Mouse (Mus musculus) ES-E14 (cell line): ENCODE measurements at regions not wholly inside any gene's neighbourhood (a gene's known extent, or its start where the extent isn't known, plus 50 kb on each side); places are given as distances from the start of the nearest gene placed in this dataset.

Experiments
- DNase-seq: peaks from one replicate; pipeline ENCODE4 v3.0.0-alpha.2; 2013; ENCODE audit warnings: low read depth, low spot score
- H3K27ac ChIP-seq: 2 replicates; pipeline ENCODE4 v1.5.1; 2012; ENCODE audit warnings: low read depth, mild to moderate bottlenecking, low read length, moderate library complexity, mixed read lengths; ENCODE audit not compliant: poor library complexity, insufficient read depth, severe bottlenecking
- H3K36me3 ChIP-seq: 2 replicates; pipeline ENCODE4 v1.6.1; 2012; ENCODE audit warnings: mild to moderate bottlenecking, low read length, moderate library complexity, mixed read lengths; ENCODE audit not compliant: control insufficient read depth, poor library complexity, insufficient read depth, severe bottlenecking
- H3K4me1 ChIP-seq, 2 experiments: fragments of 150-350 bp in 1 of 2; sonication (generic) in 1 of 2; 2 replicates each; pipeline ENCODE4 v1.6.1; 2012; ENCODE audit warnings: low read length in 2 of 2, mild to moderate bottlenecking in 1 of 2, mixed read lengths in 1 of 2; ENCODE audit not compliant: control insufficient read depth in 2 of 2, insufficient read depth in 2 of 2, poor library complexity in 1 of 2
- H3K4me3 ChIP-seq, 2 experiments: fragments of 150-350 bp in 1 of 2; sonication (generic) in 1 of 2; 2 replicates each; pipeline ENCODE4 v1.5.1; 2012; ENCODE audit warnings: low read length in 2 of 2, low read depth in 1 of 2, mild to moderate bottlenecking in 1 of 2, mixed read lengths in 1 of 2; ENCODE audit not compliant: insufficient read depth in 1 of 2, poor library complexity in 1 of 2, severe bottlenecking in 1 of 2
- H3K9ac ChIP-seq: 2 replicates; pipeline ENCODE4 v1.6.1; 2012; ENCODE audit warnings: low read depth, mild to moderate bottlenecking, low read length, mixed read lengths; ENCODE audit not compliant: poor library complexity, insufficient read depth, severe bottlenecking
- H3K9me3 ChIP-seq: fragments of 150-350 bp; sonication (generic); 2 replicates; pipeline ENCODE4 v1.6.1; 2012; ENCODE audit warnings: low read depth, mild to moderate bottlenecking, low read length; ENCODE audit not compliant: control insufficient read depth, insufficient read depth
- CHD2 ChIP-seq: IDR thresholded peaks from 2 replicates; pipeline ENCODE4 v1.6.1; 2014; ENCODE audit warnings: mild to moderate bottlenecking, low read depth, low read length, inconsistent platforms
- HCFC1 ChIP-seq: IDR thresholded peaks from 2 replicates; pipeline ENCODE4 v1.6.1; 2012; ENCODE audit warnings: low read length, inconsistent platforms, borderline replicate concordance; ENCODE audit not compliant: insufficient read depth
- MAFK ChIP-seq: IDR thresholded peaks from 2 replicates; pipeline ENCODE4 v1.6.1; 2014; ENCODE audit warnings: mild to moderate bottlenecking, low read depth, low read length, inconsistent platforms; ENCODE audit not compliant: insufficient read depth
- ZC3H11A ChIP-seq: IDR thresholded peaks from 2 replicates; pipeline ENCODE4 v1.6.1; 2012; ENCODE audit warnings: low read depth, mild to moderate bottlenecking, inconsistent platforms, low read length, borderline replicate concordance
- ZNF384 ChIP-seq: IDR thresholded peaks from 2 replicates; pipeline ENCODE4 v1.6.1; 2012; ENCODE audit warnings: low read depth, low read length, inconsistent platforms
- in situ Hi-C, 2 experiments: fragments of 600-800 bp; cut with MboI; formaldehyde crosslinking; loops; one replicate each; pipeline ENCODE4 v1.15.1; 2025; ENCODE audit warnings: low sequenced_read_pairs in 2 of 2, inconsistent platforms in 1 of 2; ENCODE audit not compliant: unreplicated experiment in 2 of 2

DNA sequence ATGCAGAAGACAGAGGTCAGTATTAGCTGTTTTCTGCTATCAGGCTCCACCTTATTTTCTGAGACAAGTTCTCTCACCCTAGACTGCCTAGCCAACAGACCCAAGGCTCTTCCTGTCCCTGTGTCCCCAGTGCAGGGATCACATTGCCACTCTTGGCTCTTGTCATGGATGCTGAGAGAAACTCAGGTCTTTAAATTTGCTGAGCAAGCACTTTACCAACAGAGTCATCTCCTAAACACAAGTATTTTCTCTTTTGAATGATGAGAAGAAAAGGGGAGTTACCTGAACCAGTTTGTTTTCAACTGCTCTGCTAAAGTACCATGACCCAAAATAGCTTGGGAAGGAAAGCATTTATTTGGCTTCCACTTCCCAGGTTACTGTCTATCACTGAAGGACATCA is 84.7 kb upstream of the Spats2l start:
- H3K4me3 ChIP-seq, result no peak overlapping the region
- H3K4me1 ChIP-seq, result no peaks in the 10 kb centered on the region
- in situ Hi-C loops, result no loop called here
- H3K9ac ChIP-seq, result no peak overlapping the region
- no peak for TF ChIP-seq HCFC1
- TF ChIP-seq ZC3H11A, result no peak
- no peak for TF ChIP-seq CHD2
- peak; percentile 85 for TF ChIP-seq MAFK
- TF ChIP-seq ZNF384, result no peak
- no peak for DNase-seq
- H3K36me3 ChIP-seq, result no peaks in the 10 kb centered on the region
- no peaks in the 10 kb centered on the region for H3K9me3 ChIP-seq
- no peak overlapping the region for H3K27ac ChIP-seq

DNA sequence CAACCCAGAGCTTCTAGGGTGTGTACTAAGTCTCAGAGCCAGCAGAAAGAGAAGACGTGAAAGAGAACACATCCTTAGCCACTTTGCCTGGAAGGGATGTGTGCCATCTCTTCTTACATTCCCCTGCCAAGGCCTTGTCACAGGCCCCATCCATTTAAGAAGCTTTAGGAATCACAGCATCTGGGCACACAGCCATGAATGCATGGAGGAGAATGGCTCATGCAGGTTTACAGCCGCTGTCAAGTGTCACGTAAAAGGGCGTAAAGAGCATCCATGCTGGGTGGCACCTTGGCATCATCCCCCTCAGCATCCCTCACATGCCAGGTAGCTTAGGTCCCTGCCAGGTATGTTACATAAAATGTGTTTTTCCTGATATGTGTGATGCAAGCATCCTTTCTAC is 66.1 kb upstream of the Spats2l start:
- TF ChIP-seq MAFK, result no peak
- TF ChIP-seq ZNF384, result no peak
- no peak for TF ChIP-seq CHD2
- no peak for TF ChIP-seq ZC3H11A
- no peak for TF ChIP-seq HCFC1
- Histone ChIP-seq H3K9me3 (no peaks in the 10 kb centered on the region), H3K36me3 (no peaks in the 10 kb centered on the region), H3K4me1 (no peaks in the 10 kb centered on the region), H3K9ac (no peak overlapping the region), H3K4me3 (no peak overlapping the region), H3K27ac (no peak overlapping the region)
- no peak for DNase-seq
- in situ Hi-C loops, result no loop called here

DNA sequence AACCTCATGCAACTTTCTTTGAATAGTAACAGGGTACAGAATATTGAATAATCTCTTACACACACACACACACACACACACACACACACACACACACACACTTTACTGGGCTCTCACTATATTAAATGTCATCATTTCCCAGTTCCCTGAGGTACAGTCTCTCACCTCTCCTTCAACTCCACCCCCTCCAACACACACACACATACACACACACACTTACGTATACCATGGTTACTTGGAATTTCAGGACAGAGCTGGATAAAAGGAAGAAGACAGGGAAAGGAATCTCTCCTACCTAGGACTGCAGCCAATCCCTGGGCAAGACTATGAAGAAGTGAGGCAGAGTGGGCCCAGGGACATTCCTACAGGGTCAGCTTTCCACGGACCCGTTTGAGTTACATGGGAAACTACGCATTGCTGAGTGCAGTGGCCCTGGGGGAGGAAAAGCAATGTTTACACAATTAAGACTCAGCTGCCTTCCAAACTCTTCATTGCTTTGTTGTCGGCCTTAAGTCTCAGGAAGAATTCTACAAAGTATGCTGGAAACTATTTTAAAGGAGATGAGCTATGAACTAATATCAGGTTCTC is 61.0 kb upstream of the Spats2l start:
- Histone ChIP-seq H3K4me1 (no peaks in the 10 kb centered on the region), H3K9ac (no peak overlapping the region), H3K27ac (no peak overlapping the region), H3K36me3 (no peaks in the 10 kb centered on the region), H3K4me3 (no peak overlapping the region), H3K9me3 (no peaks in the 10 kb centered on the region)
- DNase-seq, result no peak
- TF ChIP-seq HCFC1 (no peak), MAFK (no peak), CHD2 (no peak), ZNF384 (no peak), ZC3H11A (no peak)
- in situ Hi-C loops, result no loop called here

DNA sequence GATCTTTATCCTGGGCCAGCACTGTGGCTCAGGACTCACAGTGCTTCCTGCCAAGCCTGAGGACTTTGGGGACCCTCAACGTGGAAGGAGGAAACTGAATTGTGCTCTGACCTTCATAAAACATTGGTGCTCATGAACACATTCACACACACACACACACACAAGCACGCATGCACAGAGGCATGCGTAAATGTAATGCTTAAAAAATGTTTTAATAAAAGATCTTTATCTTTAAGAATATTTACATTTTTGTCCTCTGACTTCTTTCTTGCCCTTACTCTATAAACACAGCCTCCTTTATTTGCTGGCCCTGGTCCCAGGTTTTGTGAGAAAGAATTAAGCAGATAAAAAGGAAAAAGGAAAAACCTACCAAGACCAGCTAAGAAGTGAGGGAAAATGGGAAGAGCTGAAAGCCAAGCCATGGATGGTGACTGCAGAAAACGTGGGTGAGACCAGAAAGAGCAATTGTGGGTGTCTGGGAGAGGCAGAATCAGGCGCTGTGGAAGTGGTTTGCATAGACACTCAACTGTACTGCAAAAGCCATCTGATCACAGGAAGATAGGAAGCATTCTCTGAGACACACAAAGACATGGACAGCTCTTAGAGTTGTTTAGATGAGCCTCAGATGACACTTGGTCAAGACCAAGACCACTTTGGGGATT is 56.7 kb upstream of the Spats2l start:
- Histone ChIP-seq H3K4me1 (no peaks in the 10 kb centered on the region), H3K9ac (no peak overlapping the region), H3K27ac (no peak overlapping the region), H3K36me3 (no peaks in the 10 kb centered on the region), H3K9me3 (no peaks in the 10 kb centered on the region), H3K4me3 (no peak overlapping the region)
- DNase-seq, result no peak
- TF ChIP-seq ZC3H11A, result no peak
- in situ Hi-C loops, result no loop called here

DNA sequence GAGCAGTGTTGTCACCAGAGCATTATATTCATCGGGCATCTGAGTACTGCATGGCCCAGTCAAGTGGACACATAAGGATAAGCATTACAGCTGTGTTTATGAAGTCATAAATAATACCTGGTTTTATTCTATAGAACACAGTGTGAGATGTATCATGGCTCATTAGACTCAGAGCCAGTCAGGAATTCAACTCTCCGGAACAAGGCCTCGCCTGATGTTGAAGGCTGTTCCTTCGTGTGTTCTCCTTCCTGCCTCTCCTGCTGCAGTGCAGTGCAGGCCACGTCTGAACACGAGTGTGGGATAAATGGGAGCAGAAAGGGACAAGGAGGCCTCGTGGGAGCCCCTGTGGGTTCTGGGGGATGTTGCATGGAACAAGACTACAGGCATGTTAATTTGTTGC is 55.6 kb upstream of the Spats2l start:
- no peak for DNase-seq
- in situ Hi-C loops, result no loop called here

More for the DNA sequence above, 55.6 kb upstream of the Spats2l start:
- H3K9me3 ChIP-seq, result no peaks in the 10 kb centered on the region
- no peak overlapping the region for H3K27ac ChIP-seq
- H3K36me3 ChIP-seq, result no peaks in the 10 kb centered on the region
- TF ChIP-seq ZC3H11A, result no peak
- TF ChIP-seq HCFC1, result no peak
- no peak for TF ChIP-seq MAFK
- TF ChIP-seq CHD2, result no peak
- no peak for TF ChIP-seq ZNF384
- no peaks in the 10 kb centered on the region for H3K4me1 ChIP-seq
- H3K9ac ChIP-seq, result no peak overlapping the region
- H3K4me3 ChIP-seq, result no peak overlapping the region
